Mouse (Mus musculus): Measurements from ENCODE around the gene Atp10a.

- TF ChIP-seq POLR2A (IDR thresholded peaks at IDR 0.05; ENCODE audit: low read depth, low read length) (no peak), CTCF (IDR thresholded peaks at IDR 0.05; ENCODE audit: extremely low read depth, insufficient read length, insufficient replicate concordance, low read depth, low read length) (no peak)
These were observed 63.4 kb downstream of the Atp10a start for GRCm38 (mm10) chr7:58719218-58719938.
